Mouse (Mus musculus): ENCODE results near the gene Atp8a2.

Atp8a2 gene

DNA sequence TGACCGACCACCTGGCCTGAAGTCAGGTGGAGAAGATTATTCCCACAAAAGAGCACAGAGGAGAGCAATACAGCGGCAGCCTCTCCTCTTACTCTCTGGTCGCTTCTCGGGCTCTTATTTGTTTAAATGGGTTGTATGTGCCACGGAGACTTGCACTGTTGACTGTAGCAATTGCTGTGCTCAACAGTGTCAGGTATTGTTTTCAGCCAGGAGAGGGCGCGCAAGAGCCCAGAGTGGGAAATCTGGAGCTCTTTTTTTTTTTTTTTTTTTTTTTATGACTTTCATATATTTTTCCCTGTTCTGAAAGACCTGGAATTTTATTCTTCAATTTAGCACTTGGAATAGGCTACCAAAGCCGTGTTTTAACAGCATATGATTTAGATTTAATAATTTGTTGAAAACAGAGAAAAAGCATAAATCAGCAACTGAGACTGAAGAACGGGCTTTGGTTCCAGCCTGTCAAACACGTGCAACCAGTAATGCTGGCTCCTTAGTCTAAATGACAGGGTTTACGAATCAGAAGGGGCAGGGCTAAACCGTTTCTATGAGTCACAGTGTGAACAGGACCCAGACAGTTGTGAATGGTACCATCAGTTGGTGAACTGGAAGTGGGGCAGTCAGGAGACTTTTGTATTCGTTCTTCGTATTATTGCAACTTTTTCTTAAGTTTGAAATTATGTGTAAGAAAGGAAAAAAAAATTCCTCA lies 583.9 kb downstream of the Atp8a2 start:
- peak; percentile 51 to 54 for DNase-seq (ENCODE audit: low spot score in 2 of 2)

DNA sequence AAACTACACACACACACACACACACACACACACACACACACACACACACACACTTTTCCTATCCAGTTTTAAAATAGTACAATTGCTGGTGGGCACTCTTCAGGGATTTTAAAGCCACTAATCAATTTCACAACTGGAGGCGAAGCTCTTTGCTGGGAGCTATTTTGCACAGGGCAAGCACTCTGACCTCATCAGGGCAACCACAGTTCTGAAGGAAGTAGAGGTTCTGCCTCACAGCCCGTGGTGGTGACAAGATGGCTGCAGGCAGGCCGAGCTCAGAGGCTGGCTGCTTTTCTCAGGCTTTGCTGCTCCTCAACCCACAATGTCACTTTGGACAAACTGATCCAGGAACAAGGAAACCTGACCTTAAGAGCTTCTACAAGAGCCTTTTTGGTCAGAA lies 590.0 kb downstream of the Atp8a2 start:
- DNase-seq (ENCODE audit: low spot score in 2 of 2): no peak

DNA sequence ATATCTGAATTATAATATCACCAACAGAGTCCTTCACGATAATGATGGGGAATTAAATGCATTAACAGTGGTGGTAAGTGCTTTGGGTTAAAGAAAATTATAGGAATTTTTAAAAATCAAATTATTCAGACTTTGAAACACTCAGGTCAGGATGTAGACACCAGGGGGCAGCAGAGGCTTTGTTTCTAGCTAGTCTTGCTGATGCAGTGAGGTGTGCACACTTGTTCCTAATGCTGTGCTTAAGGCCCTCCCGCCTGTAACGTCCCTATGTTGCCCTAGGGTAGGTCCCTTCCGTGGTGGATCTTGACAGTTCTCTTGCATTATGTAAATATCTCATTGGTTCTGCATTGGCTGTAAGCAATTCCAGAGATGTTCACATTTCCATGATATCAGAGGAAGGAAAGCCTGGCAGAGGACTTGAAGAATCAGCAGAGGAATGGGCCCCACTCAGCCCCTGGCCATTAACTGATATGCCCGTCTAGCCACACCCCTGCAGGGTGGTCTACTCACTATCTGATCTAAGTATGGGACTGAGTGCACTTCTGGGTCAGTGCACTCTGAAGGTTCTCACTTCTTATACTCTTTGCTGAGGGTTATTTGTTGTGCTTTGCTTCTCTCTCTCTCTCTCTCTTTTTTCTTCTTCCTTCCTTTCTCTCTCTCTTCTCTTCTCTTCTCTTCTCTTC lies 591.2 kb downstream of the Atp8a2 start:
- peak; percentile 54 to 78 for DNase-seq (ENCODE audit: low spot score in 2 of 2)

DNA sequence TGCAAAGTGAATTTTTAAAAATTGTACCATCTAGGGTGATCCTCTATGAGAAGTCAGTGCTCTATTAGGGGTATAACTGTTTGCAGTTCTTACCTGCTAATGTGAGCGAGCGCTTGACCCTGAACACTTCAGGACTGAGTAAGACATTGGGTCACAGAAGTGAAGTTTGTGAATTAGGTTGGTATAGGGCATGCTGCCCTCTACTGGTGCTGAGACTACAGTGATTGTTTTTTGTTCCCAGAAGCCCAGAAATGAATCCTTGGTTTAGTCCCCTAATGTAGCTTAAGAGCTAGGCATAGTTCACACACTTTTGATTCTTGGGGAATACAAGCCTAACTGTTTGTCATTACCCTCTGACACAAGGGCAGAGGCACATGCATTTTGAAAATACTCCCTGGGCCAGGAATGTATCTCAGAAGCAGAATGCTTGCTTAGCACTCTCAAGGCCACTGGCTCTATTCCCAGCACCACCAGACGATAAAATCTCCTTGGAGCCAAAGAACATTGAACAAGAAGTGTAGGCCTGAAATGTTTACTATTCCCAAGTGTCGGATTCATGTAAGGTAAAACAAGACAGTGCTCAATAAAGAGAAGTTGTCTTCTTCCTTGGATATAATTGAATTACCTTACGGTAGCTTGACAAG lies 592.9 kb downstream of the Atp8a2 start:
- DNase-seq (ENCODE audit: low spot score in 2 of 2): peak in 1 of 2 experiments; percentile 34

DNA sequence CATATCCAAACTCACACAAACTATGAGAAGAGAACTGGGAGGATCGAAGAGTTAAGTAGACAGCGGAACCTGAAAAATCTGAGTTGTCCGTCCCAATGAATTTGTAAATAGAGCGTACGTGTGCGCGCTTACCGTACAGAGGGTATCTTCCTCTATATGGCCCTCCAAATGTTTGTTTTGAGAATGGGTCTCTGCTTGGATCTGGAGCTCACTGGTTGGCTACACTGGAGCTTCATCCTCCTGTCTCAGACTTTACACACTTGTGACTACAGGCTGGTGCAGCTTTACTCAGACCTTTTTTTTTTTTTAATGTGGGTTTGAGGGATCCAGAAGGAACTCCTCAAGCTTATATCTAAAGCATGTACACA lies 598.7 kb downstream of the Atp8a2 start:
- DNase-seq (ENCODE audit: low spot score in 2 of 2): no peak

DNA sequence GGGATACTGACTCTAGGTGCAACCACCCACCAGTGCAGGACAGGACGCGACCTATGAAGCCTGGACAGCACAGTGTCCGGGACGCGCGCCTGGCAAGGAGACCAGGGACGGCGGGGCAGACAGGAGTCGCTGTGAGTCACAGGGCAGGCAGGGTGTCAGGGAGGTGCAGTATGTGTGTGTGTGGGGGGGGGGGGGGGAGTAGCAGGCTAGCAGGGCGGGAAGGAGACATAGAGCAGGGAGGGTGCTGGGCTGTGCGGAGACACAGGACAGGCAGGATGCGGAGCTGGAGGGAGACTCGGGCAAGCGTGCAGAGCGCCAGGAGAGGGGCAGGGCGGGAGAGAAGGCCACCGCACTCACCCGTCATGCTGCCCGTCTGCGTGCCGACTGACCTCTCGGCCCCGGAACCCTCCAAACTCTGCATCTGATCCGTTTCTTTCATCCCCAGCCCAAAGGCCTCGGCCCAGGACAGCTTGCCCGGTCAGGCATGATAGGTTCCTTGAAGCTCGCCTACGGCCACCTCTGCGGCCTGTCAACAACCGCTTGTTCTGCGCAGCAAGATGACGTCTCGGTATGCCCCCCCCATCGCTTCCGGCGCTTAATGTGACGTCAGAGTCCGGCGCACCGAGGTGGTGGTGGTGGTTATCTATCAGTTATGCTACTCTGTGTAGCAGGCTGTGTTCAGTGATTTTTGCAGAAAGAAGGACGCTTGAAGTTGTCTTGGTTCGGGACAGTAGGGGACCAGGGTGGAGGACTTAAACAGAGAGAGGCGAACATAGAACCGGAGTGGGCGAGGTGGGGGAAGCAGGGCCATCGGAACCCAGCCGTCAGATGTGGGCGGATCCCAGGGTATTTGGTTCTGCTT lies 599.4 kb downstream of the Atp8a2 start, which contains the start of gene Cdadc1:
Gene Cdadc1, minus strand, starts transcription at position 562 of the 862 bp plus-strand sequence.
- peak; percentile 97 to 99 for DNase-seq (ENCODE audit: low spot score in 2 of 2)

DNA sequence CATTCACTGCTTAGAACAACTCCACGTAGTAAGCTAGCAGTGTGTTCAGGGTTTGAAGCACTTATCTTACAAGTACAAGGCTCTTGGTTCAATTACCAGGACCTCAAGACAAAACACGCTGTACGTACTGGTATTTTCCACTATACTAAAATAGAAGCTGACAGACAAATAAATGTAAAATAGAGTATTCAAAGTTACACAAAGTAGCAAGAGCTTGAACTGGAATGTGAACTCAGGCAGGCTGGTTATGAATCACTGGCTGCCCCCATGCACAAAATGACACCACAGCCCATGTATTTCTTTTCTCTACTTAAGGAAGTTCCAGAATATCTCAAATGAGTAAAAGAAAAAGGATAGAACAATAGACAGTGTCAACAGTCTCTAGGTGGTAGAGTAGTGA lies 602.0 kb downstream of the Atp8a2 start:
- DNase-seq (ENCODE audit: low spot score in 2 of 2): no peak

DNA sequence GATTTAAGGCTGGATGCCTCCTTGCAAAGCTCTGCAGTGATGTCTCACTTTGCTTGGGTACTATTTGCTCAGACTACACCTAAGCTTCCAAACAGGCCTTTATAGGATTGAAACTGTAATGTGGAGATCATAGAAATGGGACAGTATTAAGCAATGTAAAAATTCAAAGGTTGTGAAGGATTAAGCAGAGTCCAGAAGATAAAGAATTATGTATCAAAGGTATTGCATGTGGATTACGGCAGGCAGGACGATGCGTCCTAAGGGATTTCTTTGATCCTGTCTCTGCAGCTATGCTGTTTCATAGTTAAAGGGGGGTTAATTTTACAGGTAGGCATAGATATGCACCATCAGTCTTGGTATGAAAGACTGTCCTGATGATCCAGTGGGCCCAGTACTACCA lies 604.4 kb downstream of the Atp8a2 start:
- DNase-seq (ENCODE audit: low spot score in 2 of 2): no peak

DNA sequence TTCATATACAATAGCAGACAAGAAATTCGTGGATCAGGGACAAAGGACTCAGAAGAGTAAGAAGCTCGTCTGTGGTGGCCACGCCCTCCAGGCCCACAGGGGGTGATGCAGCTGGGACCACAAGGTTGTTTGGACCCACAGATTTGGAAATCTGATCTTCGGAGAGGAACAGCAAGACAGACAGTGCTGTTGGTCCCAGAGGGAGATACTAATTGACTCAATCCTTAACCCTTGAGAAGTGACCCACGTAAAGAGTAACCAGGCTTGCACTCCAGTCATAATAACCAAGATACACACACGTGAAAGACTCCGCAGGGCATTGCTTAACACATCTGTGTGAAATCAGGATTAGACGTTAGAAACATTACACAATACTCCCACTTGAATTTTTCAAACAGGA lies 605.1 kb downstream of the Atp8a2 start:
- no peak for DNase-seq (ENCODE audit: low spot score in 2 of 2)

DNA sequence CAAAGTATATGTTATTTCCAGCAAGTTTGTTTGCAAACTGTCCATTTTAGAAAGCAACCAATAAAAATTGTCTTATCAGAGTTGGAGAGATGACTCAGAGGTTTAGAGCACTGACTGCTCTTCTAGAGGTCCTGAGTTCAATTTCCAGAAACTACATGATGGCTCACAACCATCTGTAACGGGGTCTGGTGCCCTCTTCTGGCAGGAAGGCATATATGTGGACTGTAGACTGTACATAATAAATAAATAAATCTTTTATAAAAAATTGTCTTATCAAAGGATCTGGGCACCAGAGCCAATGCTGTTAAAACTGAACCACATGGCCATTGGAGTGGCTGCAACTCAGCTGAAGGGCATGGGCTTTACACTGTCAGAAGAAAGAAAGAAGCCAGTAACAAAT lies 606.4 kb downstream of the Atp8a2 start:
- peak; percentile 13 to 27 for DNase-seq (ENCODE audit: low spot score in 2 of 2)
